Mouse (Mus musculus) intestine, postnatal 0 days (tissue): ENCODE measurements around the gene Npas3. TPM values are rescaled to one million over a fixed set of nuclear protein-coding genes. Genes with fewer than 3 reads are reported as not detected.

Source experiments
- ATAC-seq: fragments of 200-750 bp; cut with Nextera tagmentation; 2 replicates; pipeline ENCODE4 v1.8.0; 2017; ENCODE audit warnings: mild to moderate bottlenecking, moderate TSS enrichment, moderate library complexity
- H3K27ac ChIP-seq: fragments of 300-500 bp; sonication (generic); 2 replicates; pipeline ENCODE4 v1.5.1; 2014; ENCODE audit warnings: mild to moderate bottlenecking, low read depth, low read length, moderate library complexity
- H3K27me3 ChIP-seq: fragments of 300-500 bp; sonication (generic); replicated peaks from 2 replicates; pipeline ENCODE4 v1.6.1; 2014; ENCODE audit warnings: low read length, mixed read lengths; ENCODE audit not compliant: control insufficient read depth, insufficient read depth
- H3K36me3 ChIP-seq: fragments of 300-500 bp; sonication (generic); 2 replicates; pipeline ENCODE4 v1.6.1; 2014; ENCODE audit warnings: mild to moderate bottlenecking, moderate library complexity; ENCODE audit not compliant: control insufficient read depth, insufficient read depth
- H3K4me1 ChIP-seq: fragments of 300-500 bp; sonication (generic); replicated peaks from 2 replicates; pipeline ENCODE4 v1.6.1; 2014; ENCODE audit warnings: antibody characterized with exemption, low read length, mixed read lengths; ENCODE audit not compliant: control insufficient read depth, insufficient read depth
- H3K4me2 ChIP-seq: fragments of 300-500 bp; sonication (generic); replicated peaks from 2 replicates; pipeline ENCODE4 v1.6.1; 2014; ENCODE audit warnings: low read depth, mild to moderate bottlenecking, moderate library complexity
- H3K4me3 ChIP-seq: fragments of 300-500 bp; sonication (generic); 2 replicates; pipeline ENCODE4 v1.5.1; 2014; ENCODE audit warnings: low read depth, low read length
- H3K9ac ChIP-seq: fragments of 300-500 bp; sonication (generic); 2 replicates; pipeline ENCODE4 v1.6.1; 2014; ENCODE audit warnings: mild to moderate bottlenecking, low read depth, low read length
- H3K9me3 ChIP-seq: fragments of 300-500 bp; sonication (generic); 2 replicates; pipeline ENCODE4 v1.6.1; 2016; ENCODE audit warnings: mixed run types; ENCODE audit not compliant: control insufficient read depth
- CTCF ChIP-seq: sonication (generic); IDR thresholded peaks from 2 replicates; pipeline ENCODE4 v1.5.1; 2016; ENCODE audit warnings: low read depth, mild to moderate bottlenecking, control low read depth, antibody characterized with exemption, moderate library complexity
- WGBS: fragments of 180-500 bp; shearing (Covaris S2); extraction: QIAGEN DNeasy Blood & Tissue Kit; methylation state at CpG from one replicate; pipeline ENCODE4 v1.1.7; 2014; 5-methylcytosine and 5-hydroxymethylcytosine counted together
- polyA plus RNA-seq: library from polyadenylated mRNA; unstranded; fragments of >200 nt; fragmentation: Nextera tagmentation; extraction: Ambion mirVana; gene quantifications from 2 replicates; pipeline ENCODE4 v1.2.1, GENCODE M21; 2015

Npas3 gene
- polyA plus RNA-seq, 1 experiment from 2014 or later: 0.48 TPM

DNA sequence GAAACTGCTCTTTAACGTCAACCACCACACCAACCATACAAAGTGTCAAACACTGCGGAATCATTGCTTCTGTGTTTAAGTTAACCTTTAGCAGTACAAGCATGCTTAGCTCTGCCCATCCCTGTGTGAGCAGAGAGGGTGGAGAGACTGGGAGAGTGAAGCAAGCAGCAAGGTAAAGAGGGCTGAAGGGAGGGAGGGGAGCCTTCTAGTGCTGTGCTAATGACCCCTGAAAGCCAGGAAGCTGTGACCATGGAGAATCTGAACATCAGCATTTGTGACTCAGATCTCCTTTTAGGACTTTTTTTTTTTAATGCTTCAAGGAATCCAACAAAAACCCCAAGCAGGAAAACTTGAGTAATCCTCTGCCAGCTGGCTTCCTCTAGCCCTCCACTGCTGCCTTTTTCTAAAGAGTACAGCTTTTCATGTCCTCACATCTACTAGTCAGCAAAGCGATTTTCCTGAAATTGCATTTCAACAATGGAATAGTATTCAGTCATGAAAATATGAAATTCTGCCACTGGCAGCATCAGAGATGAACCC, 428.7 kb downstream of the Npas3 start:
- H3K4me3 ChIP-seq: no peak overlapping the region
- H3K9me3 ChIP-seq: no peaks in the 10 kb centered on the region
- H3K4me2 ChIP-seq: no peak overlapping the region
- H3K9ac ChIP-seq: no peak overlapping the region
- TF ChIP-seq CTCF: no peak
- H3K36me3 ChIP-seq: no peaks in the 10 kb centered on the region
- no peak for ATAC-seq
- WGBS: 49% methylated on average over 3 of the region's 3 CpGs
- no peak overlapping the region for H3K27ac ChIP-seq
- no peaks in the 10 kb centered on the region for H3K4me1 ChIP-seq
- no peaks in the 10 kb centered on the region for H3K27me3 ChIP-seq

DNA sequence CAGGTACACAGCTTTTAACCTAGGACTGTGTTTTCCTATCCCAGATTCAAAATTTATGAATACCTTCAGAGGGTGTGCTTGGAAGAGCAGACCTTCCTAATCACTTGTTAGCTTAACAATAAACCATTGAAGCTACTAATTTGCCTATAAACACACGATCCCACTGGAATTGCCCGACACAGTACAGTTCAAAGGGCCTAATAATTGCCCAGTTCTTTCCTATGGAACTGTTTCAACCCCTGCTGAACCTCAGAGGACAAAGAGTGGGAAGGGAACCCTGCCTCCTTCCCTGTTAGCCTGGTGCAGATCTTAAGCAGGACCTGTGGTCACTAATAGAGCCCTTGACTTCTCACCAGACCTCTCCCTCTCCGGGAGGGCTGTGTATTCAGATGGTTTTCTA, 429.7 kb downstream of the Npas3 start:
- 52% methylated on average over 3 of the region's 3 CpGs for WGBS
- Histone ChIP-seq H3K4me1 (no peaks in the 10 kb centered on the region), H3K36me3 (no peaks in the 10 kb centered on the region), H3K4me2 (no peak overlapping the region), H3K27me3 (no peaks in the 10 kb centered on the region), H3K9ac (no peak overlapping the region), H3K4me3 (no peak overlapping the region), H3K9me3 (no peaks in the 10 kb centered on the region), H3K27ac (no peak overlapping the region)
- TF ChIP-seq CTCF: no peak
- no peak for ATAC-seq

DNA sequence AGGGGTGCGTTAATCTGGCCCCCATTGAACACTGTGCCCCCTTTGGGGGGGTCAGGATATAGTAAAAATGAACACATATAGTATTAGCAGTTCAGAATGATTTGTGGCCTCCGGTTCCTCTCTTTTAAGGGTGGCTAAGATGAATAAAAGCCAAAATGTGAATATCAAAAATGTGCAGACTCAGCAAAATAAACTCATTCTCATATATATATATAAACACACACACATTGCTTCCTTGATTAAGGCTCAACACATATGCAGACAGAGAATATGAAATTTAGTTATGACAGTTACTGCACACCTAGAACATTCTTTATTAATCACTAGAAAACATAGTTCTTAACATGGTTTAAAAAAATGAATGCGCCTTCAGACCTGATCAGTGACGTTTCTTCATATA, 430.7 kb downstream of the Npas3 start:
- Histone ChIP-seq H3K4me2 (no peak overlapping the region), H3K27me3 (no peaks in the 10 kb centered on the region), H3K9me3 (no peaks in the 10 kb centered on the region), H3K27ac (no peak overlapping the region), H3K9ac (no peak overlapping the region), H3K36me3 (no peaks in the 10 kb centered on the region), H3K4me1 (no peaks in the 10 kb centered on the region), H3K4me3 (no peak overlapping the region)
- 87% methylated on average over 4 of the region's 4 CpGs for WGBS
- no peak for ATAC-seq
- no peak for TF ChIP-seq CTCF

DNA sequence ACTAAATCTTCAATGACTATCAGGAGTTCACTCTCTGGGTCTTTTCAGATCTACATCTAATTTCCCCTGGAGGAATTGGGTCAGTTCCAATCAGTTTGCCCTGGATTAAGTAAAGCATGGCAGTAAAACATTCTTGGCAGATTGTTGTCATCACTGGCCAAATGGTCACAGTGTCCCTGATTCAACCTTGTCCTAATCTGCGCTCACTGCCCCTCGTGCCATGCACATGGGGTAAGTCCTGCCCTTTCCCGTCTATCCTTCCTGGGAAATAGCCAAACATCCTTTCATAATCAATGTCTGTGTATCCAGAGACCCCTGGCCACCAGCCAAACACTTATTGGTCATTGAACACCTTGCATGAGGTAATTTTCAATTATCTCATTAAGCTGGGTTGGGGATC, 432.0 kb downstream of the Npas3 start:
- no peaks in the 10 kb centered on the region for H3K36me3 ChIP-seq
- H3K27ac ChIP-seq: no peak overlapping the region
- no peaks in the 10 kb centered on the region for H3K4me1 ChIP-seq
- TF ChIP-seq CTCF: no peak
- H3K4me3 ChIP-seq: no peak overlapping the region
- H3K9ac ChIP-seq: no peak overlapping the region
- no peaks in the 10 kb centered on the region for H3K27me3 ChIP-seq
- WGBS: 80% methylated on average over 3 of the region's 3 CpGs
- no peak for ATAC-seq
- H3K9me3 ChIP-seq: no peaks in the 10 kb centered on the region
- no peak overlapping the region for H3K4me2 ChIP-seq

DNA sequence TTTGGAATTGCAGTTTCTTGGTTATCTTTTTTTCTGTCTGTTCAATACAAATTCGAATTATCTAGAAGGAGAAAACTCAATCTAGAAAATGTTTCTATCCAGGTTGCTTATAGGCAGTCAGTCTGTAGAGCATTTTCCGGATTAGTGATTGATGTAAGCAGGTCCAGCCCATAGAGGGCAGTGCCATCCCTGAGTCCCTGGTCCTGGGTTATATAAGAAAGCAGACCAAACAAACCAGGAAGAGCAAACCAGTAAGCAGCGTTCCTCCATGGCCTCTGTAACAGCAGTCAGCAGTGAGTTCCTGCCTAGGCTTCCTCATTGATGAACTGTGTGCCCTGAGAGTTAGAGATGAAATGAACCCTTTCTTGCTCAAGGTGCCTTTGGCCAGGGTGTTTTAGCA, 433.6 kb downstream of the Npas3 start:
- H3K9ac ChIP-seq: no peak overlapping the region
- no peaks in the 10 kb centered on the region for H3K27me3 ChIP-seq
- peak; percentile 58 for TF ChIP-seq CTCF
- H3K4me2 ChIP-seq: no peak overlapping the region
- H3K4me1 ChIP-seq: no peaks in the 10 kb centered on the region
- ATAC-seq: no peak
- no peak overlapping the region for H3K27ac ChIP-seq
- 51% methylated on average over 3 of the region's 3 CpGs for WGBS
- no peak overlapping the region for H3K4me3 ChIP-seq
- H3K36me3 ChIP-seq: no peaks in the 10 kb centered on the region
- no peaks in the 10 kb centered on the region for H3K9me3 ChIP-seq

DNA sequence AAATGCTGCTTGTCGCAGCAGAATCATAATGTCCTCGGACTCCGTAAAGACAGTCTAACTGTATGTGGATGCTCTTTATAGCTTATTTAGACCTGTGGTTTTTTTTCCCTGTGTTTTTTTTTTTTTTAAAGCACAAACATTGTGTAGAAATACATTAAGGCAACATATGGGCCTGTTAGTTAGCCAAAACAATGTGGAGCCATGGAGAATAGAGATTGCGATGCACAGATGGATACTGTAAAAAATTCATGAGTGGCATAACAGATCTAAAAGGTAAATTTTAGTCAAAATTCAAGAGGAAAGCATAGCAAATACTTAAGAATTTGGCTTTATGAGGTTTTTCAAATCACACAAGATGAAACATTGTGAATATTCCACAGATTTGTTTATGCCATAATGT, 444.0 kb downstream of the Npas3 start:
- no peak for ATAC-seq
- no peaks in the 10 kb centered on the region for H3K36me3 ChIP-seq
- TF ChIP-seq CTCF: no peak
- H3K27ac ChIP-seq: no peak overlapping the region
- H3K4me1 ChIP-seq: no peaks in the 10 kb centered on the region
- no peak overlapping the region for H3K4me2 ChIP-seq
- no peaks in the 10 kb centered on the region for H3K27me3 ChIP-seq
- no peaks in the 10 kb centered on the region for H3K9me3 ChIP-seq
- no peak overlapping the region for H3K9ac ChIP-seq
- no peak overlapping the region for H3K4me3 ChIP-seq
- WGBS: 95% methylated on average over 4 of the region's 4 CpGs

DNA sequence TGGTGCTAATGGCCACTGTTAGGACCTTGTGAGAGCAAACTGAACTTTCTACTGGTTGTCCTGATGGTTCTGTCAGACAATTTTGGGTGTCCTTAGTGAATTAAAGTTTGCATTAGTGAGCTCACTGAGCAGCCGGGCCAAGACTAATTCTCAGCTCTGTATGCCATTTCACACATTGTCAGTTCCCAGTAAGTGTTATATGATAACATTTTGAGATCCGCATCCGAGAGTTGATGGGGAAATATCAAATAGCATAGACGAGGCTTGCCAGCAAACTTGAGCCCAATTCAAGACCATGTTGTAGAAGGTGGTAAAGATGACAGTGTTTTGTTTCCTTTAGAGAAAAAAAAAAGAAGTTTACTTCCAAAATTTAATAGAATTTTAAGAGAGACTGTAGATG, 445.9 kb downstream of the Npas3 start:
- ATAC-seq: no peak
- H3K27me3 ChIP-seq: no peaks in the 10 kb centered on the region
- no peak overlapping the region for H3K9ac ChIP-seq
- H3K27ac ChIP-seq: no peak overlapping the region
- WGBS: 80% methylated on average over 4 of the region's 4 CpGs
- no peak overlapping the region for H3K4me2 ChIP-seq
- no peak for TF ChIP-seq CTCF
- no peaks in the 10 kb centered on the region for H3K36me3 ChIP-seq
- H3K4me1 ChIP-seq: no peaks in the 10 kb centered on the region
- no peaks in the 10 kb centered on the region for H3K9me3 ChIP-seq
- no peak overlapping the region for H3K4me3 ChIP-seq
